Mouse (Mus musculus): Measurements from ENCODE around the gene Kmt2b. TPM values are rescaled to one million over a fixed set of nuclear protein-coding genes. Genes with fewer than 3 reads are reported as not detected.

Gene Kmt2b
- total and polyA plus RNA-seq, 3 experiments, result 8.4 to 32.8 (median 17.2) TPM

DNA sequence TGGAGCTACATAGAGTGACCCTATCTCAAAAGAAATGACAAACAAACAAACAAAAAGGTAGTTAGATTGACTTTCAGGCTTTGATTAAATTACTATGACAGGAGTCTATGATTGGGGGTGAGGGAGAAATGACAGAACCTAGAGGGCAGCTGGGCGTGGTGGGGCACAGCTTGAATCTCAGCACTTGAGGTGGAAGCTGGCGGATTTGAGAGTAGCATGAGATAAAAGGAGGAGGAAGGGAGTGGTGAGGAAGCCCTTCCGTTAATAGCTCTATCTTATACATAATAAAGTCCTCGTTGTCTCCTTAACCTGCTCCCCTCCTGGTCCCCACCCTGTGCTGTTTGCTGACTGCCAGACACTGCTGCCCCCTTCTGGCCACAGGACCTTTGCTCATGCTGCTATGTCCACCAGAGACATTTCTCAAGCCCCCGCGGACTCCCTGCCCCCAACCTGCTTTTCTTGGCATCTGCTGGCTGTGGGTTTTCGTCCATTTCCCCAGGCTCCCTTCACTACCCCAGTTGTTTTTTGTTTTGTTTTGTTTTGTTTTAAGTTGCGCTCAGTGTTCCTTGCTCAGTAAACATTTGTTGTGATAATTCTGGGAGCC is 19.3 kb upstream of the Kmt2b start:
- peaks cover 3% of the 10 kb centered on the region for H3K79me2 ChIP-seq (replicated peaks; ENCODE audit: control insufficient read depth, extremely low read depth, insufficient read depth, poor library complexity, severe bottlenecking)
- H3K9ac ChIP-seq (ENCODE audit: insufficient read depth, low read depth), result no peak overlapping the region
- peak; percentile 85 for DNase-seq (ENCODE audit: extremely low read depth)
- H3K27me3 ChIP-seq (replicated peaks), result no peaks in the 10 kb centered on the region
- H3K36me3 ChIP-seq (replicated peaks in 1 of 2; ENCODE audit: control insufficient read depth in 1 of 2, insufficient read depth in 1 of 2, low read length in 1 of 2), result peaks cover 0 to 26% of the 10 kb centered on the region in 2 experiments
- no peak overlapping the region for H3K27ac ChIP-seq (ENCODE audit: insufficient read depth, low read depth)
- peaks cover 23 to 29% of the 10 kb centered on the region in 2 experiments for H3K4me1 ChIP-seq (ENCODE audit: control insufficient read depth in 1 of 2, insufficient read depth in 2 of 2)
- in situ Hi-C loops (cut with MboI; ENCODE audit: low pct_ligation_motif_present, low pct_unique_long_range_greater_than_20kb, low sequenced_read_pairs), result loop anchor here (5.0 kb wide), 1 partner anchor 51 kb away; the partner anchor contains the start of gene Lin37
- no peak overlapping the region for H3K4me3 ChIP-seq (replicated peaks in 1 of 3; ENCODE audit: low read depth in 2 of 3, low read length in 2 of 3, poor library complexity in 1 of 3)
- H3K4me2 ChIP-seq (ENCODE audit: insufficient read depth, low read depth, poor library complexity, severe bottlenecking), result no peak overlapping the region
- dilution Hi-C loops (cut with MboI; ENCODE audit: extremely low pct_ligation_motif_present, extremely low pct_unique_long_range_greater_than_20kb, low sequenced_read_pairs), result no loop called here
- no peak for TF ChIP-seq POLR2A (IDR thresholded peaks at IDR 0.05; ENCODE audit: low read depth, low read length)
- TF ChIP-seq HCFC1 (IDR thresholded peaks at IDR 0.05; ENCODE audit: low read depth, low read length), result peak; percentile 39
- peak; percentile 91 for TF ChIP-seq ZC3H11A (IDR thresholded peaks at IDR 0.05; ENCODE audit: low read depth, low read length)
- peak; percentile 63; the same call in 1 of the 2 replicates for TF ChIP-seq NELFE (IDR thresholded peaks at IDR 0.05; ENCODE audit: low read depth, low read length)
- no peak for TF ChIP-seq ZKSCAN1 (IDR thresholded peaks at IDR 0.05; ENCODE audit: borderline replicate concordance, low read depth, low read length)
- no peak for TF ChIP-seq ZMIZ1 (IDR thresholded peaks at IDR 0.05; ENCODE audit: low read depth, low read length)
- no peak for TF ChIP-seq USF2 (conservative IDR thresholded peaks at IDR 0.05; ENCODE audit: low read depth, low read length)
- no peak for TF ChIP-seq ETS1 (conservative IDR thresholded peaks at IDR 0.05; ENCODE audit: low read depth, low read length)
- no peak for TF ChIP-seq POLR2AphosphoS2 (IDR thresholded peaks at IDR 0.05; ENCODE audit: low read depth, low read length)
- TF ChIP-seq SIN3A (IDR thresholded peaks at IDR 0.05; ENCODE audit: low read length), result peak; percentile 75
- TF ChIP-seq EP300 (IDR thresholded peaks at IDR 0.05; ENCODE audit: low read length), result 0 out of 2 replicates have a peak, but pooled peaks have one; percentile 9
- TF ChIP-seq CHD2 (IDR thresholded peaks at IDR 0.05; ENCODE audit: low read length), result peak; percentile 80
- TF ChIP-seq E2F4 (IDR thresholded peaks at IDR 0.05; ENCODE audit: insufficient replicate concordance, low read depth, low read length), result no peak
- TF ChIP-seq BHLHE40 (IDR thresholded peaks at IDR 0.05; ENCODE audit: low read depth, low read length), result 0 out of 2 replicates have a peak, but pooled peaks have one; percentile 33
- TF ChIP-seq ELF1 (IDR thresholded peaks at IDR 0.05; ENCODE audit: low read depth, low read length), result peak; percentile 45
- no peak for TF ChIP-seq USF1 (IDR thresholded peaks at IDR 0.05; ENCODE audit: low read depth, low read length)
- 0 out of 2 replicates have a peak, but pooled peaks have one; percentile 23 for TF ChIP-seq NRF1 (IDR thresholded peaks at IDR 0.05; ENCODE audit: low read depth, low read length)
- TF ChIP-seq GABPA (IDR thresholded peaks at IDR 0.05; ENCODE audit: insufficient replicate concordance, low read depth, low read length), result no peak
- peak; percentile 99 for TF ChIP-seq MAZ (IDR thresholded peaks at IDR 0.05; ENCODE audit: low read depth, low read length)
- no peak for TF ChIP-seq MAFK (IDR thresholded peaks at IDR 0.05; ENCODE audit: insufficient replicate concordance, low read length)
- TF ChIP-seq MAX (IDR thresholded peaks at IDR 0.05; ENCODE audit: low read length), result peak; percentile 56; the same call in 1 of the 2 replicates
- no peak for TF ChIP-seq TBP (conservative IDR thresholded peaks at IDR 0.05; ENCODE audit: low read depth, low read length)
- TF ChIP-seq TCF12 (IDR thresholded peaks at IDR 0.05; ENCODE audit: low read depth, low read length), result 0 out of 2 replicates have a peak, but pooled peaks have one; percentile 31
- no peak for TF ChIP-seq ZNF384 (IDR thresholded peaks at IDR 0.05; ENCODE audit: low read depth, low read length)
- TF ChIP-seq CHD1 (IDR thresholded peaks at IDR 0.05; ENCODE audit: low read depth, low read length), result no peak
- no peak for TF ChIP-seq RCOR1 (conservative IDR thresholded peaks at IDR 0.05; ENCODE audit: low read depth, low read length)
- peak; percentile 51; the same call in 1 of the 2 replicates for TF ChIP-seq MEF2A (IDR thresholded peaks at IDR 0.05; ENCODE audit: borderline replicate concordance, low read depth, low read length)
- TF ChIP-seq RAD21 (IDR thresholded peaks at IDR 0.05; ENCODE audit: low read depth, low read length), result peak; percentile 96
- TF ChIP-seq MYC (IDR thresholded peaks at IDR 0.05; ENCODE audit: low read depth, low read length), result peak; percentile 75; the same call in 1 of the 2 replicates
- TF ChIP-seq CTCF (conservative IDR thresholded peaks at IDR 0.05 in 1 of 2, IDR thresholded peaks at IDR 0.05 in 1 of 2; ENCODE audit: low read depth in 2 of 2, low read length in 2 of 2), result peak; percentile 68 to 95
- no peak for TF ChIP-seq KAT2A (IDR thresholded peaks at IDR 0.05; ENCODE audit: insufficient replicate concordance, low read length)
- TF ChIP-seq PAX5 (IDR thresholded peaks at IDR 0.05; ENCODE audit: low read length), result no peak
- TF ChIP-seq UBTF (IDR thresholded peaks at IDR 0.05; ENCODE audit: low read depth, low read length), result no peak
- TF ChIP-seq JUND (conservative IDR thresholded peaks at IDR 0.05; ENCODE audit: low read depth, low read length), result peak; percentile 35; the same call in 1 of the 2 replicates
- TF ChIP-seq SMC3 (IDR thresholded peaks at IDR 0.05; ENCODE audit: low read depth, low read length), result peak; percentile 97
- TF ChIP-seq JUN (IDR thresholded peaks at IDR 0.05; ENCODE audit: insufficient read depth, low read depth, low read length), result no peak
- TF ChIP-seq IRF4 (IDR thresholded peaks at IDR 0.05; ENCODE audit: low read depth, low read length), result peak; percentile 63; the same call in 1 of the 2 replicates
- 0 out of 2 replicates have a peak, but pooled peaks have one; percentile 30 for TF ChIP-seq MXI1 (IDR thresholded peaks at IDR 0.05; ENCODE audit: low read depth, low read length)
- H3K9me3 ChIP-seq (replicated peaks; ENCODE audit: low read length), result no peaks in the 10 kb centered on the region
